Mouse (Mus musculus) naive thymus-derived CD4-positive, alpha-beta T cell, adult 2 months (primary cell): ENCODE data around the gene Ahcy.
"Not testable (repeated sequence)": the region's sequence is repeated elsewhere in the genome, so short reads cannot be mapped to it uniquely, and the experiment has no call there.

Source experiments
- DNase-seq: peaks from one replicate; pipeline ENCODE4 v3.0.0-alpha.2; 2011; ENCODE audit warnings: low read depth

Gene Ahcy

GRCm38 (mm10) chr2:155019673-155020072 is 54.6 kb downstream of the Ahcy start:
- DNase-seq = peak; percentile 86

DNA sequence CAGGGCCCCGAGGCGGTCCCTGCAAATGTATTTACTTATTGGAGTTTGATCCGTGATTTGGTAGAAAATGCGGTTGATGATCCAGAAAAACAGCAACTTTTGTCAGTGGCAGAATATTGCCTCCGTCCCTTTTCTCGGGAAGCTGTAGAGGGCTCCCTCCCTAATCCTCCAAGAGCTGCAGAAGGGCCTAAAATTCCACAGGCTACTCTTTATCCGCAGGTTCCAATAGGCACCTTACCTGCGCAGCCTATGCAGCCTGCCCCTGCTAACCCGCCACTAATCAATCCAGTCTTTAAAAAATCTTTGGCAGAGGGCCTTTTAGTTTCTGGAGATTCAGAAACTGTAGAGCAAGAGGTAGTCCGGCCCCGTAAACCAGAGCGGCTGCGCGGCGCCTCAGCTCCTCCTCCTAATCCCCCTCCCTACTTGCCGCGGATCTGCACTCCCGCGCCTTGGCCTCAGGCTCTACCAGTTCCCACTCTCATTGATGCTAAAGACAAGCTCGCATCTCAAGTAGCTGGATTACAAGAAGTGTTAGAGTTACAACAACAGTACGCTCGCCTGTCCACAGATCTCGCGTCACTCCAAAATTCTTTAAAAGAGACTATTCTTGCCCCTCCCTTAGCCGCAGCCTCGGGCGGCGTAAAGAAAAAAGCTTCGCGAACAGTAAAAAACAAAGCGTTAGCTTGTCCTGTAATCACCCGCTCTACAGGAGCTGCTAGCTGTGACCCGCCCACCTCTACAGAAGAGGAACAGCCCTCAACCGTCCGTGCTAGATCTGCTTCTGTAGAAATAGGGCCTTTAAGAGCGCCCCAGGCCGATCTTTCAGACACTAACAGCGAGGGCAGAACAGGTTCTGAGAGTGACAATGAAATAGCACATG is 55.3 kb downstream of the Ahcy start:
- DNase-seq = peak; percentile 78

DNA sequence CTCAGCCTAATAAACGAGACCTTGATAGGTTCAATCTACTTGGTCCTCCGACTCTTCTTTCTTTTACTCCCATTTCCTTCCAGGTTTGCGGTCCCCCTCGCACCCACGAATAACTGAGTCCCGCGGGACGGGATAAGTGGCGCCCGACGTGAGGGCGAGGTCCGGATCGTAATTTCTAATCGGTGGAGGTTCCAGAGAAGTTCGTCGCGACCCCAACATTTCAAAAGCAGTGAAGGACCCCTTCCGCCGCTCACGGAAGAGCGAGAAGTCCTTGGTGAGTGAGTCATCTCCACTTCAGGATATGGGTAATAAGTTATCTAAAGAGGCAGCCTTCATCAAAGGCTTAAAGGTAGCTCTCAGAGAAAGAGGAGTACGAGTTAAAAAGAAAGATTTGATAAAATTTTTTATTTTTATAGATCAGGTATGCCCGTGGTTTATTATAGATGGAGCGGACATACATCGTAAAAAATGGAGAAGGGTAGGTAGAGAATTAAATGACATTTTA is 56.0 kb downstream of the Ahcy start, which contains the start of gene Gm14226:
Gene Gm14226, plus strand, starts transcription at position 16 of the 505 bp plus-strand sequence.
- peak; percentile 40 for DNase-seq

DNA sequence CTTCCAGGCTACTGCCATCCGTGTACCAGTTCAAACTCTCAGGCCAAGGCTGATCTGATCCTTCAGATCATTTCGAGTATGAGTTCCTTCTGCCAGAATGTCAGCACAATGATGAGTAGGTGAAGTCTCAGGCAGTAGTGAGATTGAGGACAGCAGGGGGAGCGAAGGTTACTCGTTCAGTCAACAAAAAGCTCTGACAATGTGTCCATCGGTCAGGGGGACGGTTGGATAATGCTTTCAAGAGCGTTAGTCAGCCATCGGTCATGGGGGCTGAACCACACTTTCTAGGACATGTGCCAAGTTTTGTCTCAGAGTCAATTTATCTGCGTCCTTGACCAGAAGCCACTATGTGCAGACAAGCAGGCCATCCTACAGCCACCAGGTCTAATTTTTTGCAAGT is 57.5 kb downstream of the Ahcy start:
- not testable (repeated sequence) for DNase-seq

- DNase-seq = no peak
Observed at GRCm38 (mm10) chr2:155012991-155013390, 61.3 kb downstream of the Ahcy start.

DNA sequence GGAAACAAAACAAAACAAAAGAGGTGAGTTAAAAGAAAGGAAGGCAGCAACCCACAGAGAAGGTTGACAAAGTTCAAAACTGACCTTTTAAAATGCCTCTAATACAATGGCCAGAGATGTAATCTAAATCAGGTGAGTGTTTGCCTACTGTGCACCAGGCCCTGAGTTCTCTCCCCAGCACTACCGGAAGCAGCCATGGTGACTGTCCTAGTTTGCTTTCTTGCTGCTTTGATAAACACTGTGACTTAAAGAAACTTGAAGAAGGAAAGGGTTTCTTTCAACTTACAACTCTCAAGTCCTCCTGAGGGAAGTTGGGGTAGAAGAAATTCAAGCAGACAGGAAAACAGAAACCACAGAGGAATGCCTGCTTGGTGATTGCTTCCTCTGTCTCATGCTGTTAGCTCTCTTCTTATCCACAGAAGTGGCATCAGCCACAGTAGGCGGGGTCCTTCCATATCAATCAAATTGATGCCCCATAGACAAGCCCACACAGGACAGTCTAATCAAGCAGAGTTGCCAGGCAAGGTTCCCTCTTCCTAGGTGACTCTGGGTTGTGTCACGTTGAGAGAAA is 63.1 kb downstream of the Ahcy start:
- DNase-seq = peak; percentile 64
